Mouse (Mus musculus) left cerebral cortex, adult 18-20 months (tissue): Measurements from ENCODE around the gene Snapc5. TPM values are rescaled to one million over a fixed set of nuclear protein-coding genes. Genes with fewer than 3 reads are reported as not detected.
A peak's percentile ranks its signal among the peaks of the same experiment; 100 is the strongest.
"Not testable (repeated sequence)": the region's sequence is repeated elsewhere in the genome, so short reads cannot be mapped to it uniquely, and the experiment has no call there.

Source experiments
- DNase-seq, 2 experiments: peaks; one replicate each; pipeline ENCODE4 v3.0.0; 2021 to 2022; ENCODE audit warnings: low spot score in 2 of 2, mixed read lengths in 1 of 2
- long read RNA-seq, 2 experiments: library from polyadenylated mRNA; stranded (forward); transcript quantifications; one replicate each; pipeline ENCODE4 v2.0.0; 2021
- total RNA-seq, 2 experiments: library from RNA; stranded (reverse); gene quantifications; 2 replicates each; pipeline ENCODE4 v1.2.3; 2021

Gene Snapc5
- 10 to 100 TPM; 18.6 to 22.4 TPM for total RNA-seq
- long read RNA-seq, experiment 1, transcript Snapc5-201 (3 exons, 1,228 nt), result major isoform, 27 of 32 reads
- long read RNA-seq, experiment 1, partial matches to known transcripts, result 1 of 32 reads
- long read RNA-seq, experiment 1, other reads (novel, unspliced or antisense), result 4 of 32 reads
- long read RNA-seq, experiment 2, transcript Snapc5-201 (3 exons, 1,228 nt), result major isoform, 18 of 21 reads
- long read RNA-seq, experiment 2, partial matches to known transcripts, result 0 of 21 reads
- long read RNA-seq, experiment 2, other reads (novel, unspliced or antisense), result 3 of 21 reads

- DNase-seq, result peak; percentile 87 to 90
Observed at GRCm38 (mm10) chr9:64178974-64179646, at the start of gene Snapc5. TSS of gene Snapc5 (plus strand) at chr9:64179274.

GRCm38 (mm10) chr9:64131623-64132022, 47.5 kb upstream of the Snapc5 start:
- no peak for DNase-seq

GRCm38 (mm10) chr9:64138896-64139295, 40.2 kb upstream of the Snapc5 start:
- DNase-seq, result peak; percentile 31 to 61

GRCm38 (mm10) chr9:64139879-64140278, 39.2 kb upstream of the Snapc5 start:
- no peak for DNase-seq

GRCm38 (mm10) chr9:64156641-64157040, 22.4 kb upstream of the Snapc5 start:
- DNase-seq, result no peak

GRCm38 (mm10) chr9:64160471-64160870, 18.6 kb upstream of the Snapc5 start:
- DNase-seq, result no peak

GRCm38 (mm10) chr9:64169967-64170366, 9.1 kb upstream of the Snapc5 start:
- DNase-seq, result not testable (repeated sequence)

GRCm38 (mm10) chr9:64172145-64172815, 6.8 kb upstream of the Snapc5 start:
- DNase-seq, result no peak

GRCm38 (mm10) chr9:64172816-64173665, 6.0 kb upstream of the Snapc5 start, which contains the start of the genes Zwilch and Rpl4:
TSS of gene Zwilch (minus strand) at chr9:64173104.
TSS of gene Rpl4 (plus strand) at chr9:64173375.
- DNase-seq, result peak; percentile 77 to 78

GRCm38 (mm10) chr9:64173666-64174220, 5.3 kb upstream of the Snapc5 start:
- DNase-seq, result no peak

- no peak for DNase-seq
Observed at GRCm38 (mm10) chr9:64174341-64174740, 4.7 kb upstream of the Snapc5 start.

- DNase-seq, result no peak
Observed at GRCm38 (mm10) chr9:64174766-64175165, 4.3 kb upstream of the Snapc5 start.

- DNase-seq, result no peak
Observed at GRCm38 (mm10) chr9:64175378-64175777, 3.7 kb upstream of the Snapc5 start.

- DNase-seq, result no peak
Observed at GRCm38 (mm10) chr9:64178610-64178973, 482 bp upstream of the Snapc5 start.

- DNase-seq, result not testable (repeated sequence)
Observed at GRCm38 (mm10) chr9:64183295-64183694, 4.2 kb downstream of the Snapc5 start.

GRCm38 (mm10) chr9:64184166-64184840, 5.2 kb downstream of the Snapc5 start:
- no peak for DNase-seq

- no peak for DNase-seq
Observed at GRCm38 (mm10) chr9:64193879-64194278, 14.8 kb downstream of the Snapc5 start.

- DNase-seq, result peak; percentile 55 to 78
Observed at GRCm38 (mm10) chr9:64195554-64195953, 16.5 kb downstream of the Snapc5 start.

GRCm38 (mm10) chr9:64197524-64197923, 18.4 kb downstream of the Snapc5 start:
- DNase-seq, result no peak
